Mouse (Mus musculus) heart, embryonic 12.5 days (tissue): Measurements from ENCODE around the gene Rbbp4. TPM values are rescaled to one million over a fixed set of nuclear protein-coding genes. Genes with fewer than 3 reads are reported as not detected.

Experiments
- microRNA-seq: library from miRNA; unstranded; fragments of <30 nt; microRNA quantifications from one replicate; pipeline ENCODE4, GENCODE M21; 2017
- polyA plus RNA-seq: library from polyadenylated mRNA; unstranded; fragments of >200 nt; fragmentation: Nextera tagmentation; extraction: Ambion mirVana; gene quantifications from 2 replicates; pipeline ENCODE4 v1.2.1, GENCODE M21; 2016

Gene Rbbp4
- polyA plus RNA-seq, 1 experiment from 2014 or later: 342 TPM

Small RNA genes within 50 kb of the gene (microRNA-seq; reads per million reads assigned to microRNA genes)
- gene Gm22994: not detected

Other genes starting within 250 kb of the Rbbp4 start
- gene Tmem54, start 229.8 kb downstream of the Rbbp4 start, polyA plus RNA-seq: 0.24 and 0.34 TPM in 2 replicates
- gene Hpca, start 213.3 kb downstream of the Rbbp4 start, polyA plus RNA-seq: 0.27 and 0.50 TPM in 2 replicates
- gene Fndc5, start 198.4 kb downstream of the Rbbp4 start, polyA plus RNA-seq: 6.9 and 7.8 TPM in 2 replicates
- 21.3 and 22.6 TPM in 2 replicates for gene S100pbp, start 145.6 kb downstream of the Rbbp4 start, polyA plus RNA-seq
- gene Yars, start 145.6 kb downstream of the Rbbp4 start, polyA plus RNA-seq: 49.3 and 55.8 TPM in 2 replicates
- gene C77080, start 74.0 kb downstream of the Rbbp4 start, polyA plus RNA-seq: 1.2 and 1.6 TPM in 2 replicates
- 1.1 and 1.3 TPM in 2 replicates for gene Sync, start 47.8 kb downstream of the Rbbp4 start, polyA plus RNA-seq
- 46.7 and 51.1 TPM in 2 replicates for gene Zbtb8os, start 325 bp upstream of the Rbbp4 start, polyA plus RNA-seq
- 11.1 and 11.8 TPM in 2 replicates for gene Zbtb8a, start 42.7 kb upstream of the Rbbp4 start, polyA plus RNA-seq
- gene Zbtb8b, start 105.5 kb upstream of the Rbbp4 start, polyA plus RNA-seq: 5.7 and 5.9 TPM in 2 replicates
- 25.6 and 26.8 TPM in 2 replicates for gene Bsdc1, start 126.2 kb upstream of the Rbbp4 start, polyA plus RNA-seq
- not detected in 2 replicates for gene Tssk3, start 155.7 kb upstream of the Rbbp4 start, polyA plus RNA-seq
- 0.32 TPM in 1 of 2 replicates, not detected in the other for gene Fam229a, start 155.8 kb upstream of the Rbbp4 start, polyA plus RNA-seq
- gene Marcksl1, start 178.2 kb upstream of the Rbbp4 start, polyA plus RNA-seq: 515 and 518 TPM in 2 replicates
- gene Hdac1, start 207.3 kb upstream of the Rbbp4 start, polyA plus RNA-seq: 140 and 146 TPM in 2 replicates
- 3.5 and 4.1 TPM in 2 replicates for gene Lck, start 238.3 kb upstream of the Rbbp4 start, polyA plus RNA-seq
- 4.3 and 4.7 TPM in 2 replicates for gene Fam167b, start 243.2 kb upstream of the Rbbp4 start, polyA plus RNA-seq